Mouse (Mus musculus) ovary, postnatal 14 days (tissue): ENCODE measurements at regions not wholly inside any gene's neighbourhood (a gene's known extent, or its start where the extent isn't known, plus 50 kb on each side); places are given as distances from the start of the nearest gene placed in this dataset.

Experiments used
- DNase-seq: peaks from one replicate; pipeline ENCODE4 v3.0.0; 2022; ENCODE audit warnings: low spot score

DNA sequence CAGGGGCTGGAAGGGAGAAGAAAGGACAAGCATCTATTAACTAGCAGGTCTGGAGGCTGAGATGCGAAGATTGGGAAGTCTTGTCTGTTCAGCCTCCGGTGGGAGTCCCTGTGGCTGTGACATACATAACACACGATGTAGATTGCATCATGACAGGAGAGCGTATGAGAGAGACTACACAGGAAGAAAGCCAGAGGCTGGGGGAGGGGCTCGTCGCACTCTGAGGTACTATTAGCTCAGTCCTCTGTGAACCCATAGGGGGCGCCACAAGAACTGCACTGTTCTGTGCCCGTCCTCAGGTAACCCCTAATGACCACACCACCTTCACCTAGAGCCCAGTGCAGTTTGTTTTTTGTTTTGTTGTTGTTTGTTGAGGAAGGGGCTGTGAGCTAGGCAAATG lies 102.7 kb upstream of the Arid2 start:
- no peak for DNase-seq

DNA sequence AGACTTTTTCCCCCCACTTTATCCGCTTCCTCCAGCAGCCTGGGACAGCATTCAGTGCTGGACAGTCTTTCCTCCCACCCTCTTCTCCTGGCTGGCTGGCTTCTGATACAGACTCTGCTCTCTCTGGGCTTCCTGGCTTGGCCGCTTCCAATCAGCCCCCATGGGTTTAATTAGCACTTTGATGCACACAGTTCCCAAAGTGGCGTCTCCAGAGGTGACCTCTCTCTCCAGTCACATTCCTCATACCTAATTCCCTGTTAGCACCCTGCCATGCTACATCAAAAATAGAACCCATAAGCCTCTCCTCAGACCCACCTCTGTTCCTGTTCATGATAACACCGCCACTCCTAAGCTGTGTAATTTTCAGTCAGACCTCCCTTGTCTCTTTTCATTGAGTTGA lies 101.9 kb upstream of the Arid2 start:
- no peak for DNase-seq

DNA sequence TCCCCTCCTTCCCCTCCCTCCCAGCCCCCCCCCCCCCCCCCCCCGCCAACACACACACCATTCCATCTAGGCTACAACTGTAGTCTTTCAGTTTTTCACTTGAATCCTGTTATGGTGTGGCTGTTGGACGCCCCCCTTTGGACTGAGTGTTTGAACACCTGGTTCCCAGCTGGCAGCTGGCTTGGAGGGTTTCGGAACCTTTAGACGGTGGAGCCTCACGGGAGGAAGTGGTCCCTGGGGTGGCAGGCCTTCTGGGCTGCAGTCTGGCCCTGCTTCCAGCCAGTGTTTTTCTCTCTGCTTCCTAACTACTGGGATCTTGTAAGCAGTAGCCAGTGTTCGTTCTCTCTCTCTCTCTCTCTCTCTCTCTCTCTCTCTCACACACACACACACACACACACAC lies 101.4 kb upstream of the Arid2 start:
- no peak for DNase-seq

DNA sequence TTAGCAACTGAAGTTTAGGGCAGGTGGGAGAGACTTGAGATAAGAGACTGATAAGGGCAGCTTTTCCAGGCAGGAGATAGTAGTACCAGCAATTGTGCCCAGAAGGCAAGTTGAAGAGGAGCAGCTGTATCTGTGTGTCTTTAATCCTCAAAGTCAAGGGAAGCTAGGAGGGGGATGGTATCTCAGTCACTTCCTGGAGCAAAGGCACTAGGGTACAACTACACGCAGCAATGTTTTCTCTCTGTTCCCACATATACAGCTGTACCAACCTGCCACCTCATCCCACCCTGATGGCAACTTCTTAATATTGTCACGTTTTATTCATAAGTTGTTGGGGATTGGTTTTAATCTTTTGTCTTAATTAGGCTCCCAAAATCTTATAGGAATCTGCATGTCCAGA lies 97.8 kb upstream of the Arid2 start:
- DNase-seq = no peak

DNA sequence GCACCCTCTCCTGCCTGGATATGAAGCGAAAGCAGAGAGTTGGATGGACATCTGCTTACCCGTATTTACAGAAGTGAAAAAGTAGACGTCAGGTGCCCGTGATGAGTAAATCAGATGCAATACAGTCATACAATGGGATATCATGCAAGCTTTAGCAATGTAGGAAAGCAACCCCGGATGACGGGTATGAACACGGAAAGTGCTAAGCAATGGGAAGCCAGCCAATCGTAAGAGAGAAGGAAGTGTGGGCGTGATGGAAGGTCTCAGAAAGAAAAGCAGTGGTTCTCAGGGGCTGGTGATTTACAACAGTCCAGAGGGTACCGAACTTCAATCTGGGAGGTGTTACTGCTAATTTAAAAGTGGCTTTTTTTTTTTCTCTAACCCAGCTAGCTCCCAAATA lies 89.9 kb upstream of the Arid2 start:
- DNase-seq = no peak

DNA sequence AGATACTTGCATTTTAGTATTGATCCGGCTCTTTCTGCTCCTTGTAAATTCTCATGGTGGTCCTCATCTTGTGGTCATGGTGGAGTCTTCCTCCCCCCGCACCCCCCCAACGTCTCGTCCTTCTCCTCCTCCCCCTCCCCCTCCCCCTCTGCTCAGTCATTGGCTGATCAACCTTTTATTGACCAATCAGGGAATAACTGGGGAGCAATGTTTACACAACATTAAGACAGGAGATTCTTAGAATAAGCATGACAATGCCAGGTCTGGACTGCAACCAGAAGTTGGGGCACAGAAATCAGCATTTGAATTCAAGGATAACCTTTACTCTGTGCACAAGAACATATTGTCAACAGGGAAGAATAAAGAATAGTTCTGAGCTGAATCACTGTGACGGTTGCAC lies 89.4 kb upstream of the Arid2 start:
- no peak for DNase-seq

DNA sequence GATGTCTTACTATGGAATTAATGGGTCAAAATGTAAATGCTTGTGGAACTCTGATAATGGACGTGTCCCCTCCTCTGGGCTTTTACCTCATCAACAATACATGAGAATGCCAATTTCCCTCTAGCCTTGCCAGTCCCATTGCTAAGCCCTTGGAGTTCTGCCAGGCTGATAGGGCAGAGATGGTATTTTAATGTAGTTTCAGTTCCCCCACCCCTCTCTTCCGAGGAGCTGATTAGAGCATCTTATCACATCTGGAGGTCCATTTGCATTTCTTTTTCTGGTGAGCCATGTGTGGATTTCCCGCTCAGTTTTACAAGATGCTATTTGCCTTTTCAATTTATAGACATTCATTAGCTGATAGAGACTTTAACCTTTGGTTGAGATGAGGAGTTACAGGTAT lies 86.0 kb upstream of the Arid2 start:
- DNase-seq = no peak

DNA sequence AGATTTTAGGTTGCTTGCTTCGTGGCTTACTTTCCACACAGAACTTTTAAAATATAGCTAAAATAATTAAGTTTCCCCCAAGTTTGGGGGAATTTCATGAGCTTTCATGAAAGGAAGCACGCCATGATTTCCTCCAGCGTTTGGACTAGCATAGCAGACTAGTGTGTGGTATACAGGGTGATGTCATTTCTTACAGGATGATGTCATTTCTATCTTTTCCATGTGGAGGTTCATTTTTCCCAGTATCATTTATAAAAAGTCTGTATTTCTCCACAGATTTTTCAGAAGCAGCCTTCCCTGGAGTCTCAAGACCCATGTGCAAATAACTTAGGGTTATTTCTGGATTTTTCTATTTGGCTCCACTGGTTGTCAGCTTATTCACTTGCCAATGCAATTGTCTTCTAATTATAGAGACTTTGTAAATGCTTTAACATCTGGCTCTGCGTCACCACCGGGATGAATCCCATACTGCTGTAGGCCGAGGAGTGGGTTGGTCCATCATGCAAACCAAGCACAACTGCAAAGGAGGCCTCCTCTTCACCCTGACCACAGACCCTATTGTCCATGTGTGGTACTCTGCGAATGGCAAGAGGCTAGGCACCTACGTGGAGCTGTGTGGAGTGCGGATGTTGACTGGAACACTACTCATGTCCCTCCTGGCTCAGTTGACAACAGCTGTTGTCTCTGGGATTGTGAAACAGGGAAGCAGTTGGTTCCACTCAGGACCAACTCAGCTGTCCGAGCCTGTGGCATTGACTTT lies 85.4 kb upstream of the Arid2 start:
- no peak for DNase-seq

DNA sequence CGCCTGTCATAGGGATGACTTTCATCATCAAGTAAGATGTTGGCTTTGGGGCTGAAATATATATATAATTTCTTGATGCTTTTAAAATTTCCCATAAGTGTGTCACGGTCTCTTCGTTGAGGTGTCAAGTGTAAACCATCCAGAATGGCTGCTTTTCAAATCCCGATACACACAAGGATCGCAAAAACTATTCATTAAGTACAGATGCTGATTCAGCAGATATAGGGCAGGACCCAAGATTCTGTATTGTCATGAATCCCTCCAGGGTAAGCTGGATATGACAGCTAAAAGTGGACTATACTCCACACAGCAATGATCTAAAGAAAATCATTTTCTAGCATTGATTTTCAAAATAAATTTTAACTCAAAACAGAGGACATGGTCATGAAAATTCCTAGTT lies 83.1 kb upstream of the Arid2 start:
- DNase-seq = no peak

DNA sequence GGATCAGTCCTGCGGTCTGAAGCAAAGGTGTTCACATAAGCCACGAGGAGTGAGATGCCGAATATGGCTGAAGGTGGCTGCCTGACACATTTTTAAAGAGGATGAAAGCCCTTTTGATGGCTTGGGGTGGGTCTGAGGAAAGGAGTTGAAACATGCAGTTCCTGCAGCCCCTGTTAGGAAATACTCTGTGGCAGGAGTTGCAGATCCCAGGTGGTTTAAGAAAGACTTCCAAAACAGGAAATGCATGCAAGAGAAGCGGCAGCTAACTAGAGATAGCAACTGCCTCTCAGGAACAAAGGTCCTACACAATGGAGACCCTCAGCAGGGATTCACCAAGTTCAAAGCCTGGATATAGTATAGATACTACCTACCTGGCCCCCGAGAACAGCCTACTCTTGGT lies 82.7 kb upstream of the Arid2 start:
- DNase-seq = no peak

DNA sequence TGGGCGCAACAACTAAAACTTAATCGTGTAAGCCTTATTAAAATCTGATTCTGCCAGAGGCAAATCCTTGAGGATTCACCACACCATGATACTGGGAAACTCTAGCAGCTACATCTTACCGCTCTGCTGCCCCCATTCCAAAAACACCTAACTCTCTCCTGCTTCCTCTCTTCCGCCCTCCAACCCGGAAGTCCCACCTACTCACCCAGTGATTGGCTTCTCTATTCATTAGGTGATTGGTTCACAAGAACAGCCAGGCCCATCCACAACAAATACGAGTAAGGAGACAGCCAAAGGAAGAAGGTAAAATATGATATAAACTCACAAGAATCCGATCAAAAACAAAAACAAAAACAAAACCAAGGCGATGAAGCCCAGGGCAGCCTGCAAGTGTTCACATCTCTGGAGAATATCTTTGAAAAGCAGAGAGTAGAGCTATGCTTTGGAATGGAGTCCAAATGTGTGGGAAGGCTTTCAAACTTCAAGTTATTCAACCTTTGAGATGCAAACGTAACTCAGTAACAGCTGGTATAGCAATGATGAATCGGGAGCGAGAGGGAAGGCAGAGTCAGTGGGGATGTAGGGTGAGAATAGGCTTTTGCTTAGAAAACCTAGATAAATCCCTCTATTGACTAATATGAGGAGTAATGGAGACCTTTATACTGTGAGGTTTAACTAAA lies 76.5 kb upstream of the Arid2 start:
- DNase-seq = no peak

DNA sequence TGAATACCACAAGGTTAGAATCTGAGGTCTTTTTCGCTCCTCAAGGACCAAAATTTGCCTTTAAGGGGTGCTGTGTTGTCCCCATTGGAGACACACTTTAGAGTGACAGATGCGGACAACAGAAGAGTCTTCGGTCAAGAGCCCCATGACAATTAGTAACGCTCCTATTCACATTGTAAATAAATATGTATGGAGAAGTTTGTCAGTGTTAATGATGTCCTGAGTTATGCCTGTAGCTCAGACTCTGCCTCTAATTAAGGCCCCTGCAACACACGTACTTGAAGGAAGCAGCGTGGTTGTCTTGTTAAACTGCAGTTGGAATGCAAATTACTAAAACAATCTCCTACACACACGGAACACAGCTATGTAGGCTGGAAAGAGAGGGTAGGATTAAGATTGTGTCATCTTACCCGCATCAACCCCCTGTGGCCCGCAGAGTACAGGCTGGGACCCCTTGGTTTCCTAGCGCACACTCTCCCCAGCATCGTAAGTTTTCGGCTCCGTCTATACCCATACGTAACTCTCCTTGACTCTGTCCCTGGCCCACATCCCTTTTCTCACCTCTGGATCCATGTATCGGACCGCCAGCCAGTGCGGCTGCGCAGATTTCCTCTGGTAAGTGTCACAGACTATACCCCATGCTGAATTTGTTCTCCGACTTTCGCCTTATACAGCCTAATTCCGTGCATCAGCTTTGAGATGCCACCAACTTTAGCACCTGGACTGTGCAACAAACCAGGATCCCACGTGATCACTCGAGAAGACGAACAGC lies 73.6 kb upstream of the Arid2 start:
- DNase-seq = no peak

DNA sequence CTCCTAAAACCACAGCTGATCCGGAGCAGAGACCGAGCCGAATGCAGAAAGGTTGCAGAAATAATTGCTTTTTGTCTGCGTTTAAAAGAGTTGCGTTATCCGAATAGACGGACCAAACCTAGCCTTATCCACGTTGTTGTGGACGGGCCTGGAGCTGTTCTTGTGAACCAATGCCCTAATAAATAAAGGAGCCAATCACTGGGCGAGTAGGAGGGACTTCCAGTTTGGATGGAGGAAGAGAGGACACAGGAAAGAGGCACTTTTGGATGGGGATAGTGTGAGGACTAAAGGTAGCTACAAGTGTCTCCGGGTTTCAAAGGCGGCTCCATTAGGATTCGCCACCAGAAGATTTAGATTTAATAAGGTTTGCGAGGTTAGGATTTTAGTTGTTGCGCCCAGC lies 69.4 kb upstream of the Arid2 start:
- DNase-seq = no peak

DNA sequence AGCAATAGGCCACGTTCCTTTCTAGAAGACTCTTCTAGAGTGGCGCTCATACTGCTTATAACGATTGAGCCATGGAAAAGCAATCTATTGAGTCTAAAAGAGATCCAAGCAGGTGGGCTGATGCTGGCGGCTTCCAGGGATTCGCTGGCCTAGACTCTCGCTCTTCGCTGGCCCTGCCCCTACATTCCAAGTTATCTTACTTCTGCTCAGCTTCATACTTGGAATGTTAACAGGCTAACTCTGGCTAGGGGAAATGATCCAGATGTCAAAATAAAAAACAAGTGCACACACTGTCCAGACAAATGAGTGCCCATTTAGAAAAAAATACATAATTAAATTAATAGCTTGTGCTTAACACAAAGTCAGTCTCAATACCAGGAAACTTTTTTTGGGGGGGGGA lies 67.6 kb upstream of the Arid2 start:
- DNase-seq = no peak

DNA sequence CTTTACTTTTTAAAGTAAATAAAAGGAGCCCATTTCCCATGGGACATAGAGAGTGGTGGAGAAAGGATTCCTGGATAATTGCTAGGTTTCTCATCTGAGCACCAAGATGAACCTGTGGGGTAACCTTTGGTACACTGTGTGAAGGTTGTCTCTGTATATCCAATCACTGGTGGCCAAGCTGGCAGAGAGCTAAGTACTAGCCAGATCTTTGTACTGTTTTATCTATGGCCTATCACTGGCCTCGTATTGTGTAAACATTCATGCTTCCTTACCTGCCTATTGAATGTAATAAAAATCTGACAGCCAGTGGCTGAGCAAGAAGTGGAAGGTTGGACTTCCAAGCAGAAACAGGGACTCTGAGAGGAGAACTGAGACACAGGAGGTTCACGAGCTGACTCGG lies 55.3 kb upstream of the Arid2 start:
- no peak for DNase-seq

DNA sequence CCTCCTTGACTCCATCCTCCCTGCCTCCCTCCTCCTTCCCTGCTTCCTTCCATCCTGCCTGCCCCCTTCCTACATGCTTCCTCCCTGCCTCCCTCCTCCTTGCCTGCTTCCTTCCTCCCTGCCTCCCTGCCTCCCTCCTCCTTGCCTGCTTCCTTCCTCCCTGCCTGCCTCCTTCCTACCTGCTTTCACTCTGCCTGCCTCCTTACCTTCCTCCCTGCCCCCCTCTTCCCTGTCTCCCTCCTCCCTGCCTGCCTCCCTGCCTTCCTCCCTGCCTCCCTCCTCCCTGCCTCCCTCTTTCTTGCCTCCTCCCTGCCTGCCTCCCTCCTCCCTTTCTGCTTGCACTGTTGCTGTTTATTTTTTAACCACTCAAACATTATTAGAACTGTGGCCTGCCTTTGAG lies 54.2 kb upstream of the Arid2 start:
- no peak for DNase-seq

DNA sequence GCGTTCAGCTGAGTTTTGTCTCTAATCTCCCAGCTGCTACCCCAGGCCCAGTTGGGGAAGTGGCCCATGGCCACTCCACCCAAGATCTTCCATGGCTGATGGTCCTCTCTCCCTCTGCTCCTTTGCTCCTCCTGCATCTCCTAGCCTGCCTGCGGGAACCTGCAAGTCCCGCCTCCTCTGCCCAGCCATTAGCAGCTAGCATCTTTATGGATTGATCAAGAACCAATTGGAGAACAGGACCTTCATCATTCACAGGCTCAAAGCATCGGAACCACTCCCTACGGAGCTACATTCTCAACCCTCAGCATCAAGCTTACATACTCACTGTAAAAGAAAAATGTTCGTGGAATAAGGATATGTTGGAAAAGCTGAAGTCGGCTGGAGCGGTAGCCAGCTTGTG lies 52.5 kb upstream of the Arid2 start:
- DNase-seq = no peak
